Mouse (Mus musculus) left cerebral cortex, adult 11 months (tissue): ENCODE data around the gene Usp30.

Experiments used
- DNase-seq: peaks from one replicate; pipeline ENCODE4 v3.0.0; 2022; ENCODE audit warnings: low spot score

Gene Usp30

DNA sequence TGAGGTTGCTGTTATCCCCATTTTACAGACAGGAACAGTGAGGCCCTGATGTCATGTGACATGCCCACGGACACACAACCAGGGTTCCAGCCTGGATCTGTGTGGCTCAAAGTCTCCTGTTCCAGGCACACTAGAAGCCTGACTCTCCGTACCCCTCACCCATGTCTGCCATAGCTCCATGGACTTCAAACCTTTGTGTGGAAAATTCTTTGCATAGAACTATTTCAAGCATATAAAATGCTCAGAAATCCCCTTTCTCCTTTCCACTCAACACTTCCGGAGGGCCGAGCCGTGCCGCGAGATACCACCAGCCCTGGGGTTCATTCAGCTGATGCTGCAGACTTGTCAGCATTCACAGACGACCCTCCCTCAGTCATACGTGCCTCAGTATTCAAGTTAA is 2.3 kb downstream of the Usp30 start:
- no peak for DNase-seq

DNA sequence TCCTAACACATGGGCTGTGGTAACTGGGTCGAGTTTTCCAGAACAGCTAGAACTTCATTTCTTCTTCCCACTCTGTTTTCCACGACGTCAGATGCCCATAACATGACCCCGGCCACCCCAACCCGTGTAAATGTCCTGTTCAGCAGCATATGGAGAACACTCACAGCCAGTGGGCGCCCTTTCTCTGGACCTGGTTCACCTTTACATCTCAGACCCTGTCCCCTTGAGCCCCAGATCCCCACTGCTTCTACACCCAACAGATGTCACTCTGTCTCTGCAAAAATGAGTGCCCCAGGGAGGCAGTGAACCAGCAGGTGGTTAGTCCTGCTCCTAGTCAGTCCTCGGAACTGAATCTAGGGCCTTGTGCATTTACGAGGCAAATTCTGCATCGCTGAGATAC is 2.7 kb downstream of the Usp30 start:
- no peak for DNase-seq

GRCm38 (mm10) chr5:114070858-114071257 is 5.6 kb downstream of the Usp30 start:
- DNase-seq, result no peak

DNA sequence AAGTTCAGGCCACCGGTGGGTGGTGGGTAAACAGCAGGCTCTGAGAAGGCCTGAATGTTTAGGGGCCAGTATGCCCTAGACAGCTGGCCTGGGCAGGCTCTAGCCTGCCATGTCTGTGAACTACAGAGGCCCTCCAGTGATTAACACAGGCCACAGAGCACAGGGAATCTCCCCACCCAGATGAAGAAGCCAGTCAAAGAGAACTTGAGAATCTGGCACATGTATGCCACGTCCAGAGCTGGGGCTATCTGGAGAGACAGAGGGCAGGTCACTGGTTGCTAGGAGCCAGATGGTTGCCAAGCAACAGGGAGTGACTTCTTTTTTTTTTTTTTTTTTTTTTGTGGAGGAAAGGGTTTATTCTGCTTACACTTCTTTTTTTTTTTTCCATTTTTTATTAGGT is 7.0 kb downstream of the Usp30 start:
- DNase-seq, result no peak

- DNase-seq, result no peak
These were observed 11.7 kb downstream of the Usp30 start for GRCm38 (mm10) chr5:114077009-114077408.

GRCm38 (mm10) chr5:114085501-114085900 is 20.2 kb downstream of the Usp30 start:
- DNase-seq, result no peak

DNA sequence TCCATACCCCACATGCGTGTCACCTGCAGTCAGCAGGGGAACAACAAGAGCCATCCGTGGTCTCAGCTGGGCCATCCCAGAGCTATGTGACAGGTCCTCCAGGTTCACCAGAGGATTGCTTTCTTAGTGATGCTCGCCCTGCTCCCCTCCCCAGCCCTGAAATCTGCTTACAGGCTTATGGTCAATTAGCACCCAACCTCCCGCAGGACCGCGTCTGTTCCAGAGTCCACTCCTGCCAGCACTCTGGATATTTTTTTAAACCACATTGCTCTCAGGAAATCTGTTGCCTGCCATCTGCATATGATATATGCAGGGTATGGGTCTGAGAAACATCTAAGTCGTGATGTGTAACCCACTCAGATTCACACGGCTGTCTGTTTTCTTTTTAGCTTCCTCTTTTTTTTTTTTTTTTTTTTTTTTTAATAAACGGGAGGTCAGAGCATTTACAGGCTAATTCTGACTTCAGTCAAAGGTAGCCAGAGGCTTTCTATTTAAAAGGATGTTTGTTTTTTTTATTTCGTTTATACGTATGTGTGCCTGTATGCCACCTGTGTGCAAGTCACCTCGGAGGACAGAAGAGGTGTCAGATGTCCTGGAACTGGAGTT is 22.7 kb downstream of the Usp30 start:
- DNase-seq, result no peak

GRCm38 (mm10) chr5:114090421-114091013 is 25.3 kb downstream of the Usp30 start:
- DNase-seq, result no peak

GRCm38 (mm10) chr5:114091057-114091807 is 26.0 kb downstream of the Usp30 start, which contains the start of gene Svop:
Gene Svop (minus strand): TSS chr5:114091570.
- DNase-seq, result peak; percentile 56

- peak; percentile 84 for DNase-seq
These were observed 34.6 kb downstream of the Usp30 start for GRCm38 (mm10) chr5:114099709-114100389.

DNA sequence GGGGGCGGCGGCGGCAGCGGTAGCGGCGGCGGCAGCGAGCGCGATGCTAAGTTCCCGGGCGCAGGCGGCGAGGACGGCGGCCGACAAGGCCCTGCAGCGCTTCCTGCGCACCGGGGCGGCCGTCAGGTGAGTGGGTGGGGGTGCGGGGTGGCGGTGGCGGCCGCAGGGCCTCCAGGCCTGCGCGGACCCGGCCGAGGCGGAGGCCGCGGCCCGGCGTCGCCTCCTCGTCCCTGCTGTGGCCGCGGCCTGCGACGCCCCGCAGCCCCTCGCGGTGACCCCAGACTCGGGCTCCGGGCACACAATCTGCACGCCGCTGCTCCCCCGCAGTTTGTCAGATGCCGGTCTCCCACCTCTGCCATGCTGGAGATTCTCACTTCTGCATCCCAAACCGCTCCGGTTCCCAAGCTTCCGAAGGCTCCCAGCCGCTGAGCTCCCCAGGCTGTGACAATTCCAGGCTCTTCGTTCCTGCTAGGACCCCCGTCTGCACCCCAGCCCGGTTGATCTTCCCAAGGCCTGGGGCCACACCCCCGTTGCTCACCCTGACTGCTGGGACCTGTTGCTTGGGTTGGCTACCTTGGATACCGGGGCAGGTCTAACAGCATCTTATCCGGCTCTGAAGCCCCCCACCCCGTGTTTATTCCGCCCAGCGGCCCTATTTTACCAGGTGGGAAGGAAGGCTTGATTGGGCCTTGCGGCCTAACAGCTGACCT is 35.3 kb downstream of the Usp30 start:
- no peak for DNase-seq

GRCm38 (mm10) chr5:114101873-114102272 is 36.6 kb downstream of the Usp30 start:
- no peak for DNase-seq

DNA sequence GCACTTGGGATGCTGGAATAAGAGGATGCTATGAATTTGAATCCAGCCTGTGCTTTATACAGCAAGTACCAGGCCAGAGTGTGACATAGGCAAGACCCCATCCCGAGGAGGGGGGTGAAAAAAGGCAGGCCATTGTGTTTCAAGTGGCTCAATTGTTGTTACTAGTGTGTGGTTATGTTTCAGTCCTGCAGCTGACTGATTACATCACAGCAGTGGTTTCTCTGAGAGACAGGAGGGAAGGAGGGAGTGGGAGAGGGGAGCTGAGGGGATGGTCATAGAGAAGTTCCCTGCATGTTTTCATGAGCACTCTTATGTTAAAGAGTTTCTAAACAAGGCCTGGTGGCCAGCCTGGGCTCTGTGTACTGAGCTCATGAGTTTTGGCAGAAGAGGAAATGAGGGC is 37.5 kb downstream of the Usp30 start:
- DNase-seq, result peak; percentile 54

GRCm38 (mm10) chr5:114106391-114106935 is 41.2 kb downstream of the Usp30 start:
- DNase-seq, result no peak

DNA sequence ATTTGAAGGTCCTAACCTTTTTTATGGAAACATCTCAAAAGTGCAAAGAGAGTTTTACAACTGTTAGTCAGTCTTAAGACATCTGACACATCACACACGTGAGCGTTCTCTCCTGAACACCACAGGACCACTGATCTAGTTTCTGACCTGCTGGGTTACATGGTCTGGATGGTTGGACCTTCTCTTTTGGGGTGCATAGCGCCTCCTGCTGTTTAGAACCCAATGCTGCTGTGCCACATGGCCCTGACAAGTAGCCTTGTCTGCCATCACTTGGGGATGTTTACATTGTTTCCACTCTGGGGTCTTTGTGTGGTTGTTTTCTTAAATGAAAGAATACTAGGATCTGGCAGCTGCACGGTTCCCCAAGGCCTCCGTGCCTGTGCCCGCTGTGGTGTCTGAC is 48.1 kb downstream of the Usp30 start:
- no peak for DNase-seq

GRCm38 (mm10) chr5:114115030-114115429 is 49.8 kb downstream of the Usp30 start:
- DNase-seq, result no peak

- no peak for DNase-seq
These were observed 51.3 kb downstream of the Usp30 start for GRCm38 (mm10) chr5:114116586-114116985.

- no peak for DNase-seq
These were observed 54.5 kb downstream of the Usp30 start for GRCm38 (mm10) chr5:114119806-114120205.

DNA sequence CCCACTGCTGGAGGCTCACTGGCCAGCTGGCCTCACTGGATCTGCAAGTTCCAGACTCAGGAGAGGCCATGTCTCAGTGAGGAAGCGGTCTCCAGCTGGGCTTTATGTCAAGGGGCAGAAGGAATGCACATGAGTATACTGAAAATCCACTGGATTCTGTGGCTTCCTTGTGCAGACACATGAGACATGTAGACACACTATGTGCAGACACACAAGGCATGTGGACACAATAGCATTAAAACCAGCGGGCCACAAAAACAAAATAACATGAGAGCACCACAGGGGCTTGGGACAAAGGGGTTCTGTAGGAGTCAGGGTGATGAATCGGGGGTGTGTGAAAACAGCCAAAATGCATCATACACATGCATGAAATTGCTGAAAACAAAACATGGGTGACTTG is 60.7 kb downstream of the Usp30 start:
- DNase-seq, result no peak

GRCm38 (mm10) chr5:114126499-114127244 is 61.4 kb downstream of the Usp30 start:
- no peak for DNase-seq
